Mouse (Mus musculus) heart, postnatal 36 days (tissue): Measurements from ENCODE around the gene Prdm16. TPM values are rescaled to one million over a fixed set of nuclear protein-coding genes. Genes with fewer than 3 reads are reported as not detected.
A peak's percentile ranks its signal among the peaks of the same experiment; 100 is the strongest.

Experiments
- DNase-seq, 2 experiments: peaks; one replicate each; pipeline ENCODE4 v3.0.0; 2021 to 2022
- intact Hi-C: fragments of 180-260 bp; cut with DNase I; formaldehyde crosslinking; loops from one replicate; pipeline ENCODE4 v1.15.1; 2025
- total RNA-seq, 2 experiments: library from RNA; stranded (reverse); gene quantifications; 2 replicates each; pipeline ENCODE4 v1.2.3; 2021

Gene Prdm16
- total RNA-seq, 2 experiments from 2014 or later, result 11.7 to 13.8 TPM

DNA sequence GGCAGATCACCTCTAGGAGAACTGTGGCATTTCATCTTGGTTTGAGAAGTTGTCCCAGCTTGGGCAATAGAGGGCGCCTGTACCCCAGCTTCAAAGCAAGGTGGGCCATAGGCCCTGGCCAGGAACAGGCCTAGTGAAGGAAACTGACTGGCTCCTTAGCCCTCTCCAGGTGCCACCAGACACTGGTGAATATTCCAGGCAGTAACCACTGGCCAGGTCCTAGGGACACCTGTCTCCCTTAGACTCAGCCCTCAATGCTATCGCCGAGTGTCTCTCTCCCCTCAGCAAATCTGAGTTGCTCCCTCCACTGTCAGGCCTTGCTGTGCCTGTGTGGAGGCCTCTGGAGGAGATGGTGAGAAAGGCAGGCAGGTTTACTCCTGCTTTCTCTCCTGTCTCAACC lies 187.3 kb downstream of the Prdm16 start:
- DNase-seq, result peak; percentile 34 to 57
- intact Hi-C loops, result loop anchor here (1.0 to 2.0 kb wide), 2 partner anchors 185 to 225 kb away; no protein-coding TSS in a partner anchor

DNA sequence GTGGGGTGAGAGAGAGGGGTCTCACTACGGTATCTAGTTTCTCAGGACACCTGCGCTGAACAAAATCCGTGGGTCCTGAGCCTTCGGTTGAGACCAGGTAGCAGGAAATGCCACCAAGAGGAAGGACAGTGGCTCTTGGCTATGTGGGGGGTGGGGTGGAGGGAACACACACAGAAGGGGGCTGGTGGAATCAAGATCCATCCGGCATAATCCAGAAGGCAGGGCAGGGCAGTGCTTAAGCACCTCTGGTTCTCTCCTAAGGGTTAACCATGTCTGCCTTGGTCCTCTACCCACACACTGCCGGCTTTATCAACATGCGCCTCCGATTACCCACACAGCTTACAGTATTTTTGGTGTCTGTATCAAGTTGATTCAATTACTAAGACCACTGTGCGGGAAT lies 191.0 kb downstream of the Prdm16 start:
- no peak for DNase-seq
- intact Hi-C loops, result no loop called here

GRCm38 (mm10) chr4:154442645-154443304 lies 193.9 kb downstream of the Prdm16 start:
- intact Hi-C loops, result loop anchor here (5.0 kb wide), 1 partner anchor 115 kb away; no protein-coding TSS in a partner anchor
- no peak for DNase-seq

DNA sequence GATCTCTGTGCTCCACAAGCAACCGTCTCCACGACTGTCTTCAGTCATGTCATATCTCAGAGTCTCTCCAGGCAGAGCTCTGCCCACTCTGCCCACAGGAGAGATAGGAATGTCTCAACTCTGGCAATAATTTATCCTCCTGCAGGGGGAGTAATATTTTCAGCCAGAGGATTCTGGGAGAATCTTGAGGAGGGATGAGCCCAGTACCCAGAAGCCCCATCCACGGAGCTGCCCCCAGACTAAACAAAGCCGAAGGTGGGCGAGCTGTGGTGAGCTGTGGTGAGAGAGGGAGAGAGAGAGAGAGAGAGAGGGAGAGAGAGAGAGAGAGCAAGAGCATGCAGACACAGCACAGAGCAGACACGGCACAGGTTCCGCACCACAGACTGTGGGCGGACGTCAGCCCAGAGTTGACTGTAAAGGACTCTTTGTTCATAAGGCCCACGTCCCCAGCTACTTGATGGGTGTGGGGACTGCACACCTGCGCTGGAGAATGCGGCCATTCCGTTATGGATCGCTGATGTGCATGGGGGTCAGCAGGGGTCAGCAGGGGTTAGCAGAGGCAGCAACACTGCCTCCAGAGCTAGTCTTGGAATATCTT lies 197.1 kb downstream of the Prdm16 start:
- no peak for DNase-seq
- intact Hi-C loops, result loop anchor here (5.0 kb wide), 1 partner anchor 112 kb away; no protein-coding TSS in a partner anchor

- intact Hi-C loops, result no loop called here
- DNase-seq, result no peak
Measured at GRCm38 (mm10) chr4:154438610-154439009, 198.1 kb downstream of the Prdm16 start.

GRCm38 (mm10) chr4:154429770-154430169 lies 206.9 kb downstream of the Prdm16 start:
- no peak for DNase-seq
- intact Hi-C loops, result no loop called here

DNA sequence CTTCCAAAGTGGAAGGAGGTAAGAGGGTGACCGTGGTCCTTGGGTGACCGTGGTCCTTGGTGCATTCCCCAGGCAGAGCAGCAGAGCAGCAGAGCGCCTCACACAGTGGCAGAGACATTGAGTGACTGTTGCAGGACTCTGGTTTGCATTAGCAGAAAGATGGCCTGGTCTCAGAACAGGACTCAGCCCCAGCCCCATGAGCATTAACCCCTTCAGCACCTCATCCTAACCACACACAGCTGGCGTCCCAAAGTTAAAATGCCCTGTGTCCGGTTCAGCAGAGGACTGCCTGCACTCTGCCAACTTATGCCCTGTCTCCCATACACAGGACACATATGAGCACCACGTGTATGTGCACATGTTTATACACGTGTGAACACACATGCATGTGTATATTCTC lies 209.8 kb downstream of the Prdm16 start:
- no peak for DNase-seq
- intact Hi-C loops, result no loop called here

DNA sequence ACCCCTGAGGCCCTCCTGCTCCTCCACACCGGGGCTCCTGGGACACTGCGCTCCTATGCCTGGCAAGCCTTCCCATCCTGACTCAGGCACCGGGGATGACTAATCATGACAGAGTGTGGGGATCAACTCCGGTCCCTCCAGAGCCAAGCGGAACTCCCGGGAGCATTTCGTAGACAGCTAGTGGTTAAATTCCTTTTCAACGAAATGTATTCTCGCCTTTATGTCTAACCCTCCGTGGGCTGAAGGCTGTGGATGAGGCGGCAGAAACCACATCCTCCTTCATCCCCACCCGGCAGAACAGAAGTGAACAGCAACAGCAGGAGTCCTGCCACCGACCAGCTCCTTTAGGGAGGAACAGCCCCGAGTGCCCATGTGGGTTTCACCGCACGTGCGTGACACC lies 211.4 kb downstream of the Prdm16 start:
- DNase-seq, result peak in 1 of 2 experiments; percentile 29
- intact Hi-C loops, result no loop called here

DNA sequence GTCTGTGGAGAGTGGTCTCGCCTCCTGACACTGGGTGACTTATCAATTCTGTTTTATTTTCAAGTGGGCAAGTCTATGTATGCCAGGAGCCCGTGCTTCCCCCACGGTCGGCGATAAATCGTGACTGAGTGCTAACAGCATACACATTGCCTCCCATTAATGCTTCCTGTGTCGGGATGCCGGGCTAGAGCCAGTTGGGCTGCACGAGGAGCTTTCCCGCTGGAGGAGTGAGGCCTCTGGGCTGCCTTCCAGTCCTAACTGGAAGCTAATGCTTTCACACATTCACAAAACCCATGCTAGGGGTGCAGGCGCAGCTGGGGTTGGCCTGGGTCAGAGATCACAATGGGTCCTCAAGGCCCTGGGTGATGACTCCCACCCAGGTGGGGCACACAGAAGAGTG lies 212.0 kb downstream of the Prdm16 start:
- intact Hi-C loops, result no loop called here
- peak; percentile 28 to 29 for DNase-seq

DNA sequence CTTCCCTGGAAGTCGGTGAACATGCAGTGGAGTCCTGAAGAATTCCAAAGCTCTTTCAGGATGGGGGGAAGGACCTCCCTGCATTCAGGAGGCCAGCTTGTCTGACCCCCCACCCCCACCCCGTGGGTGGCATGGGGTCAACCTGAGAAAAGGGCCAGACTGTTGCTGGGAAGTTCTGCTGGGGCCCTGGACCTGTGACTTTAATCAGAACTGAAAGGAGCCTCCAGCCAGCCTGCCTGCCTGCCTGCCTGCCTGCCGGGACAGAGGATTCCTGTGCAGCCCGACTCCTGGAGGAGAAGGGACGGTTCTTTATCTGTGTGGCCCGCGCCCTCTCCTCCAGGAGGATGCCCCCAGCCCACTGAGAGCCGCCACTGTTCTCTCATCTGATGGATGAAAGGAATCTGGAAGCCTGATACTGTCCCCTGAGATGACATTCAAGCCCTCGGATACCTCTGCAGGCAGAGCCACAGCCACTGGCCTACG lies 214.2 kb downstream of the Prdm16 start:
- intact Hi-C loops, result no loop called here
- DNase-seq, result no peak

DNA sequence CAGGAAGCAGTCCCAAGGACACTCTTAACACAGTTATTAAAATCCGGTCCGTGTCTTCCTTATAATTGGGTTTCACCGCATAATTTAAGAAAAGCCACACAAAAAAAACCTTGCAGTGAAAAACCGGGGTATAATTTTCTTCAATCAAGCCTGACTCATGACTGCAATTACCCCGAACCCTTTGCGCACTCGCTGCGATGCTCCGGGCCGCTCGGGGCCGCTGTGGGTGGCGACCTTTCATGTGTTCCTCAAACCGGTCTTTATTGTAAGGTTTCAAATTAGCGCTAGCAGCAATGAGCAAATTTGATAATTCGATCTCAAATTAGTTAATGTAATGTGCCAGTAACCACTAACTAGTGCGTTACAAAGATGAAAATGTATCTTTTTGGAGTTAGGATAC lies 215.9 kb downstream of the Prdm16 start:
- intact Hi-C loops, result no loop called here
- no peak for DNase-seq

GRCm38 (mm10) chr4:154419766-154420165 lies 216.9 kb downstream of the Prdm16 start:
- intact Hi-C loops, result no loop called here
- no peak for DNase-seq

DNA sequence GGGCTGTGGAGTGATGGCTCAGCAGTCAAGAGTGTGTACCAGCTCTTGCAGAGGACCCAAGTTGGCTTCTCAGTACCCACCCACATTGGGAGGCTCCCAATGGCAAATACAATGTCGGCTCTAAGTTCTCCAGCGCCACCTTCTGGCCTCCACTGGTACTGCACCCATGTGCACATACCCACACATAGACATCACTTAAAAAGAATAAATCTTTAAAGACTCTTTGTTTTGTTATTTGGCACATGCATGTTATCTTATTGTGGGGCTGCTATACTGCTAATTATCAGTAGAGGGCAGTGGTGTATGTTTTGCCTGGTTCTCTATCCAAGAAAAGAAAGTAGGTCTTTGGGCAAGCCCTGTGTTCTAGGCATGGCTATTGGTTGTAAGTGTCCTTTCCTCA lies 217.7 kb downstream of the Prdm16 start:
- intact Hi-C loops, result no loop called here
- DNase-seq, result no peak

- intact Hi-C loops, result no loop called here
- DNase-seq, result no peak
Measured at GRCm38 (mm10) chr4:154418327-154418744, 218.3 kb downstream of the Prdm16 start.

DNA sequence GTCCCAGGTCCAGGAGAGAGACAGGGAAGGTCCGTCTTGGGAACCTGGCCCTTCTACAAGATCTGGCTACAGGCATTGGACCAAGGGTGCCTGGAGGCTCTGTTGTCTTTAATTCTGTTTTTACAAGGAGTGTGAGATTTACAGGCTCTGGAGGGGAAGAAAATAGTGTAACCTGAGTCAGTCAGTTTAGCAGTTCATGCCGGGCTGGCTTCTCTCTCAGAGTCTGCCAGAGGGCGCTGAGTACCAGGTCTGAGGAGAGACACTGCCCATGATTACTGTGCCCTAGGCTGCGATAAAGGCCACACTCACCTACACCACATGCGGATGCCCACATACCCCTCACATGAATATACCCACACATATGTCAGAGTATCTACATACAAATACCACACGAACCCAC lies 219.9 kb downstream of the Prdm16 start:
- no peak for DNase-seq
- intact Hi-C loops, result no loop called here

- DNase-seq, result no peak
- intact Hi-C loops, result no loop called here
Measured at GRCm38 (mm10) chr4:154414885-154415284, 221.8 kb downstream of the Prdm16 start.

- intact Hi-C loops, result no loop called here
Measured at GRCm38 (mm10) chr4:154410559-154410958, 226.1 kb downstream of the Prdm16 start.

DNA sequence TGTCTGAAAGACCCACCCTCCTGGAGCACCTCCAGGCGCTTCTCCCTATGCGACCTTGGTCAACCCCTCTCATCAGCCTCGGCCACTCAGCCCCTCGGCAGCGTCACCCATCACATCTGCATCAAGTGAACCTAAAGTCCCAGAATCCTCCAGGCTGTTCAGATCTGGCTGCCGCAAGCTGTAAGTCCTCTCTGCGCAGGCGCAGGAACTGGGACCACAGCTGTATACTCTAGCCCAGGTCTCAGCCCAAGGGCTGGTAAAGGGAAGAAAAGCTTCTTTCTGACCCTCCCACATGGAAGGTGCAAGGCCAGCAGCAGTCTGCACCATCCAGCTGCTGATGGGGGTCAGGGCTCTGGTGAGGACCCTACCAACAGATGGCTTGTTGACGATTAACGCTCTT lies 226.8 kb downstream of the Prdm16 start:
- intact Hi-C loops, result no loop called here
- DNase-seq, result no peak

More at GRCm38 (mm10) chr4:154410559-154410958, 226.1 kb downstream of the Prdm16 start:
- DNase-seq, result no peak

DNA sequence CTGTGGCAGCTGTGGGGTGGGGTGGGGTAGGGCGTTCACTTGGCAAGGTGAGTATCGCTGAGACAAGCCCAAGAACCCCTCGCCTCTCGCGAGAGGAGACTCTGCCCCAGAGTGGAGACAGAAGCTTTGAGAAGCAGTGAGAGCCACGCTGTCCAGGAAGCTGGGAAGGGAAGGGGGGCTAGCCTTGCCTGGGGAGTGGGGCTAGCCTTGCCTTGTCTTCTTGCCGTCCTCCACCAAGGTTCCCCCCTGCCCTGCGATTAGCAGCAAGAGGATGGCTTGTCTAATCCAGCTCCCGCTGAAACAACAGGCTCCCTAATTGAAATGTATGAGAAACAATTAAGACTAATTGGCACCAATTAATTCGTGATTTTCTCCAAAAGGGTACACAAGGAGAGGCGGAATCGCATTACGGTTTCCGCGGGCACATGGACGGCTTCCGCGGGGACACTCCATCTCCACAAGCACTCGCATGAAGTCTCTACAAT lies 227.4 kb downstream of the Prdm16 start:
- DNase-seq, result no peak
- intact Hi-C loops, result no loop called here

DNA sequence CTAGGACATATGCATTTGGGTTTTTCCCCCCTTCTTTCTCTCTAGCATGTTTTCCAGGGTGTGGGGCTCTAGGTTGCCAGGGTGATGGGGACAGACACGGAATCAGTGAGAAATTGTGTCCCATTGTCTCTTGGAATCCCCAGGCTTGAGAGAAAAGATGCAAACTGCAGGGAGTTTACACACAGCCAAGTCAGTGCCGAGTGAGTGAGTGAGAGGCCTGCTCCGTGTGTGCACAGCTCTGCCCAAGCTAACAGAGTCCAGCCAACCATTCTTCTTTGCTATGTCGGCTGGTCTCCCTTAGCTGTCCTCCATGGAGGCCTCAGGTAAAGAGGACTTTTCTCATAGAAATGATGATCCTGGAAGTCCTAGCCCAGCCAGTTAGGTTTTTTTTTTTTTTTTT lies 233.7 kb downstream of the Prdm16 start:
- DNase-seq, result no peak
- intact Hi-C loops, result no loop called here

- peak; percentile 49 to 54 for DNase-seq
- intact Hi-C loops, result no loop called here
Measured at GRCm38 (mm10) chr4:154401982-154402932, 234.4 kb downstream of the Prdm16 start.
